Mouse (Mus musculus): ENCODE data around the gene Gm8947. TPM values are rescaled to one million over a fixed set of nuclear protein-coding genes. Genes with fewer than 3 reads are reported as not detected.

Gene Gm8947
- polyA plus RNA-seq, 1 experiment: 0.13 TPM

- H3K36me3 ChIP-seq (ENCODE audit: control insufficient read depth, insufficient read depth): no peaks in the 10 kb centered on the region
- TF ChIP-seq MYOG (IDR thresholded peaks at IDR 0.05; ENCODE audit: control insufficient read depth in 1 of 3, insufficient read depth in 1 of 3, insufficient read length in 2 of 3, low read depth in 2 of 3): no peak
- peak; percentile 92 for TF ChIP-seq CEBPB (IDR thresholded peaks at IDR 0.05; ENCODE audit: insufficient read depth, poor library complexity, severe bottlenecking)
- no peaks in the 10 kb centered on the region for H3K27me3 ChIP-seq (ENCODE audit: control insufficient read depth, insufficient read depth, insufficient read length)
- no peak overlapping the region for H3ac ChIP-seq (ENCODE audit: control insufficient read depth, insufficient read length)
- peak overlapping the region; percentile 72 for H3K4me2 ChIP-seq (ENCODE audit: low read depth)
- H3K4me3 ChIP-seq: no peak overlapping the region
- H3K79me2 ChIP-seq (ENCODE audit: control insufficient read depth, insufficient read depth): no peaks in the 10 kb centered on the region
Observed at GRCm38 (mm10) chr1:151228320-151228989, 36.3 kb downstream of the Gm8947 start.

- no peaks in the 10 kb centered on the region for H3K36me3 ChIP-seq (ENCODE audit: control insufficient read depth, insufficient read depth)
- TF ChIP-seq USF1 (IDR thresholded peaks at IDR 0.05; ENCODE audit: low read depth): no peak
- TF ChIP-seq MAX (IDR thresholded peaks at IDR 0.05; ENCODE audit: low read depth): no peak
- no peak for TF ChIP-seq E2F4 (IDR thresholded peaks at IDR 0.05; ENCODE audit: insufficient read depth)
- no peak for TF ChIP-seq POLR2A (IDR thresholded peaks at IDR 0.05; ENCODE audit: insufficient read length, low read depth)
- no peak for TF ChIP-seq CEBPB (IDR thresholded peaks at IDR 0.05; ENCODE audit: insufficient read depth, poor library complexity, severe bottlenecking)
- TF ChIP-seq MYOD1 (IDR thresholded peaks at IDR 0.05; ENCODE audit: control insufficient read depth in 1 of 3, insufficient read length in 2 of 3, low read depth in 2 of 3): no peak
- no peak for TF ChIP-seq POLR2AphosphoS2 (IDR thresholded peaks at IDR 0.05; ENCODE audit: insufficient read length, low read depth)
- no peak for TF ChIP-seq REST (IDR thresholded peaks at IDR 0.05; ENCODE audit: insufficient read depth, insufficient read length)
- H3ac ChIP-seq (ENCODE audit: control insufficient read depth, insufficient read length): no peak overlapping the region
- H3K4me2 ChIP-seq (ENCODE audit: low read depth): no peak overlapping the region
- H3K27me3 ChIP-seq (ENCODE audit: control insufficient read depth, insufficient read depth, insufficient read length): no peaks in the 10 kb centered on the region
- H3K79me2 ChIP-seq (ENCODE audit: control insufficient read depth, insufficient read depth): no peaks in the 10 kb centered on the region
- H3K4me3 ChIP-seq: no peak overlapping the region
Observed at GRCm38 (mm10) chr1:151232346-151232745, 40.2 kb downstream of the Gm8947 start.

- Histone ChIP-seq H3K36me3 (ENCODE audit: control insufficient read depth, insufficient read depth) (no peaks in the 10 kb centered on the region), H3K79me2 (ENCODE audit: control insufficient read depth, insufficient read depth) (no peaks in the 10 kb centered on the region), H3K4me2 (ENCODE audit: low read depth) (no peak overlapping the region), H3K27me3 (ENCODE audit: control insufficient read depth, insufficient read depth, insufficient read length) (no peaks in the 10 kb centered on the region), H3K4me3 (no peak overlapping the region), H3ac (ENCODE audit: control insufficient read depth, insufficient read length) (no peak overlapping the region)
- TF ChIP-seq MAX (IDR thresholded peaks at IDR 0.05; ENCODE audit: low read depth): no peak
Observed at GRCm38 (mm10) chr1:151233756-151234155, 41.6 kb downstream of the Gm8947 start.

GRCm38 (mm10) chr1:151235574-151235973 is 43.4 kb downstream of the Gm8947 start:
- peak overlapping the region; percentile 76 for H3K4me2 ChIP-seq (ENCODE audit: low read depth)
- H3K79me2 ChIP-seq (ENCODE audit: control insufficient read depth, insufficient read depth): no peaks in the 10 kb centered on the region
- no peak overlapping the region for H3ac ChIP-seq (ENCODE audit: control insufficient read depth, insufficient read length)
- H3K4me3 ChIP-seq: no peak overlapping the region
- no peaks in the 10 kb centered on the region for H3K36me3 ChIP-seq (ENCODE audit: control insufficient read depth, insufficient read depth)
- H3K27me3 ChIP-seq (ENCODE audit: control insufficient read depth, insufficient read depth, insufficient read length): no peaks in the 10 kb centered on the region
- TF ChIP-seq USF1 (IDR thresholded peaks at IDR 0.05; ENCODE audit: low read depth): no peak
- TF ChIP-seq REST (IDR thresholded peaks at IDR 0.05; ENCODE audit: insufficient read depth, insufficient read length): no peak
- no peak for TF ChIP-seq POLR2AphosphoS2 (IDR thresholded peaks at IDR 0.05; ENCODE audit: insufficient read length, low read depth)
- no peak for TF ChIP-seq MAX (IDR thresholded peaks at IDR 0.05; ENCODE audit: low read depth)
- no peak for TF ChIP-seq TCF3 (IDR thresholded peaks at IDR 0.05; ENCODE audit: insufficient read length, low read depth)
- no peak for TF ChIP-seq TCF12 (IDR thresholded peaks at IDR 0.05; ENCODE audit: insufficient read depth, poor library complexity, severe bottlenecking)
- no peak for TF ChIP-seq MYOD1 (IDR thresholded peaks at IDR 0.05; ENCODE audit: control insufficient read depth in 1 of 3, insufficient read length in 2 of 3, low read depth in 2 of 3)
- TF ChIP-seq POLR2A (IDR thresholded peaks at IDR 0.05; ENCODE audit: insufficient read length, low read depth): no peak
- TF ChIP-seq E2F4 (IDR thresholded peaks at IDR 0.05; ENCODE audit: insufficient read depth): no peak
- TF ChIP-seq SRF (IDR thresholded peaks at IDR 0.05; ENCODE audit: control insufficient read depth, insufficient read length, low read depth): no peak
- TF ChIP-seq MYOG (IDR thresholded peaks at IDR 0.05; ENCODE audit: control insufficient read depth in 1 of 3, insufficient read depth in 1 of 3, insufficient read length in 2 of 3, low read depth in 2 of 3): no peak
- no peak for TF ChIP-seq CEBPB (IDR thresholded peaks at IDR 0.05; ENCODE audit: insufficient read depth, poor library complexity, severe bottlenecking)

- TF ChIP-seq TCF12 (IDR thresholded peaks at IDR 0.05; ENCODE audit: insufficient read depth, poor library complexity, severe bottlenecking): no peak
Observed at GRCm38 (mm10) chr1:151236141-151236930, 44.2 kb downstream of the Gm8947 start.

More at GRCm38 (mm10) chr1:151236141-151236930, 44.2 kb downstream of the Gm8947 start:
- Histone ChIP-seq H3K36me3 (ENCODE audit: control insufficient read depth, insufficient read depth) (no peaks in the 10 kb centered on the region), H3K79me2 (ENCODE audit: control insufficient read depth, insufficient read depth) (no peaks in the 10 kb centered on the region), H3K4me2 (ENCODE audit: low read depth) (peak overlapping the region; percentile 76), H3K4me3 (no peak overlapping the region), H3K27me3 (ENCODE audit: control insufficient read depth, insufficient read depth, insufficient read length) (no peaks in the 10 kb centered on the region), H3ac (ENCODE audit: control insufficient read depth, insufficient read length) (no peak overlapping the region)
